Mouse (Mus musculus) kidney, adult 18-20 months (tissue): ENCODE data around the gene Dctpp1.

Source experiments
- DNase-seq: peaks from one replicate; pipeline ENCODE4 v3.0.0; 2021

The Dctpp1 gene

DNA sequence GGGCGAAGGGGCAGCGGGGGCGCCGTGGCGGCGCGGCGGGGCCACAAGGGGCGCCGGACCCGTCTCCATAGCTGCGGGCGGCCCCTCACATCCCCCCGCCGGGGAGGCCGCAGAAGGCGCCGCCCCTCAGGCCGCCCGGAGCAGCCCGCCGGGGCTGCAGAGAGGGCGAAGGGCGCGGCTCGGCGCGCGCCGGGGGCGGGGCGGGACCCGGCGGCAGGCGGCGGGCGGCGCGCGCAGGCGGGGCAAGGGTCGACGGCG lies 52.3 kb downstream of the Dctpp1 start, which contains the start of gene Tbc1d10b:
Tbc1d10b (minus strand) TSS at position 174 of the 258 bp plus-strand sequence.
- DNase-seq = no peak

DNA sequence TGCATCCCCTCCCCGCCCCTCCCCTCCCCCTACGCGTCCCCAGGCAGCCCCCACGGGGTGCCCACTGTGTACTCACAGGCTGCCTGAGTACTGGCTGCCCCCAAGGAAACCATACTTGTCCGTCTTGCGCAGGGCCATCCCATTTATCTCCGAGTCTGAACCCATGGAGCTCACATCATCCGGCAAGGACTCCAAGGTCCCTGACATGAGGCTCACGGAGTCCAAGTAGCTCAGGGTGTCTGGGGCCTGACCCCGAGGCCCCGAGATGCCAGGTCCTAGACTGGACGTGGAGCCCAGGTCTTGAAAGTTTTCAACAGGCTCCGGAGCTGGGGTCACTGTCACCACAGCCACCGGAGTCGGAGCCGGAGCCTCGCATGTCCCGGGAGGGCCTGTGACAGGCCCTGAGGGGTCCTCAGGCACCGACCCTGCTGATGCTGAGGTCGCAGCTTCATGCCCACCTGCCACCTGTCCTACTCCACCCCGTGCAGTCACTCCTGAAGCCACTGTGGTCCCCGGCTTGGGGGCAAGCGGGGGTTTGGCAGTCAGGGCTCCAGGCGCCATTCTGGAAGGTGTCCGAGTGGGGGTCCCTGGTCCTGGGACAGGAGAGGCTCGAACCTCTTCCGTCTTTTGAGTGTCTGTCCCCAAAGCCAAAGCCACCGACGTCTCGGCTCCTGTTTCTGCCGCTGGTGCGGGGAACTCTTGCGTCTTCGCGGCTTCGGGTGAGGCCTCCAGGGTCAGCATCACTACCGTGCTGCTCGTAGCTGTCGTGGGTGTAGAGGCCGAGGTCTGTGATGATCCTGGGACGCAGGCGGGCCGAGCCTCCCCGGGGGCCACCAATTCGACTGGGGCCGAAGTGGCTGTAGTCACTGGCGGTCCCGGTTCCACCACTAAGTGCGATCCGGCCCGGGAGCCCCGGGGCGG lies 52.9 kb downstream of the Dctpp1 start:
- no peak for DNase-seq
